Mouse (Mus musculus): ENCODE measurements around the gene Rpl12.

The Rpl12 gene

DNA sequence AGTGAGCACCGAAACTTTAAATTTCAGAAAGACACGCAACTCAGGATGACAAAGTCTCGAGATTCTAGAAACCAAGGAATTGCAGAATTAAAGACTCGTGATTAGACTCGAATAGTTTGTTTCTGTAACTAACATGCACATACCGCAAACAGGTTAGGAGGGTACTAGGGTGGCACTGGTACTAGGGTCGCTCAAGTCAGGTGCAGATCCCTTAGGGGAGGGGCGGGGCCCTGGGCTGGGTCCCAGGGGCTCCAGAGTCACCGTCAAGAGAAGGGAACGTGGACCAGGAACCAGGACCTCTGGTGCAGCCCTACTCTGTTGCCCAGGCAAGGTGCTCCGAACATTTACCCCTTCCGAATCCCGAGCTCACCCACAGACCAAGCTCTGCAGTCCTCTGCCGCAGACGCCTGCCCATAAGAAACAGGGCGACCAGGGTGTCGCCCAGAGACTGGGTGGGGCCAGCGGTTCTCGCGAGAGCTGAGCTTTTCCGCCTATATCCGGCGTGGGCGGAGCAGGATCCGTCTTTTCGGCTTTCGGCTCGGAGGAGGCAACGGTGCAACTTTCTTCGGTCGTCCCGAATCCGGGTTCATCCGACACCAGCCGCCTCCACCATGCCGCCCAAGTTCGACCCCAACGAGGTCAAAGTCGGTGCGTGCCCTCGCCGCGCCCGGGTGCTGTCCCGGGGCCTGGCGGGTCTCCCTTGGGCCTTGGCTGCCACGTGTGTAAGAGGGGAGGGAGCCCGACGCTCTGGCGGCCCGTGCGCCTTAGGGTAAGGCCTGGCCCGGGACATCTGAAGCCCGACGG lies at the start of gene Rpl12, which contains the start of gene Lrsam1:
Rpl12 (plus strand) TSS at position 368 of the 804 bp plus-strand sequence.
Lrsam1 (minus strand) TSS at position 423 of the 804 bp plus-strand sequence.
- DNase-seq, result peak; percentile 98

DNA sequence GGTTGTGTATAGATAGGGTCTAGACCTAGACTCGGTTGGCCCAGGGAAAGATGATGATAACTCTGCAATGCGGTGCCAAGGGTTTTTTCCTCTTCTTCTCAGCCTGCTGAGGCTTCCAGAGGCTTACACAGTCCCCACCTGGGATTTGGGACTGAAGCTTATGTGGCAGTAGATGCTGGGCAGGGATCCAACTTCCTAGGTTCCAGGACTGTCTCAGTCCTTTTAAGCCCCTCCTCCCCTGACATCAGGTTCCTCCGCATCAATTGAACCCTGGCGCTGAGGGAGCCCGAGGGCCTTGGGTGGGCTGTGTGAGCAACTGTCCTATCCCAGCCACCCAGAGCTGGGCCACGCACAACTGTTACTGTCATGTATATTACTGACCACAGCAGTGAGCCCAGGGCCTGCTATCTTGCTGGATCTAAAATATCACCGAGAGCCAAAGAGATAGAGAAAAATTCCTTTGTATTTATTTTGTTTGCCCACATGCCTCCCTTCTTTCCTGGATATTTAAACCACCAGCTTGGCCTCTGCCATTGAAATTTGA lies 49.6 kb upstream of the Rpl12 start:
- no peak for DNase-seq

DNA sequence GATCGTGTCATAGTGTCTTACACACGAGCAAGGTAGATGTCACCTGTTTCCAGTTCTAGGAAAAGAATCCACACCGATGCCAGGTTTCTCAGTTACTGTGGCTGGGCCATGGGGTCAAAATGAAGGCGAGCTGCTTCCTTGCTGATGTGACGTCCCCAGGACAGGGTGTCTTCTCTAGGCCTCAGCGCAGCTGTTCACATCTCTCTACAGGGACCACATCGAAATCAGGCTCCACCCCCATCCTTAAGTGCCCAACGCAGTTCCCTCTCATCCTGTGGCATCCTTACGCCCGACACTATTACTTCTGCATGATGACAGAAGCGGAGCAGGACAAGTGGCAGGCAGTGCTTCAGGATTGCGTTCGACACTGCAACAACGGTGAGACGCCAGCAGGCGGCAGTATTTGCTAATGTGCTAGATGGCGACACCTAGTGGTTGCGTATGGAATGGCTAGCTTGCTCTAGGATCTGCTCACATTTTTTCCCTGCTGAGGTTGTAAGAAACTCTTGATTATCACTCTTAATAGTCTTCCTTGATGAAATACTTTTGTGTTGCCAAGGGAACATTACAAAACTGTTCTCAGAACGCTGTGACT lies 49.1 kb upstream of the Rpl12 start:
- peak; percentile 88 to 89 for DNase-seq

DNA sequence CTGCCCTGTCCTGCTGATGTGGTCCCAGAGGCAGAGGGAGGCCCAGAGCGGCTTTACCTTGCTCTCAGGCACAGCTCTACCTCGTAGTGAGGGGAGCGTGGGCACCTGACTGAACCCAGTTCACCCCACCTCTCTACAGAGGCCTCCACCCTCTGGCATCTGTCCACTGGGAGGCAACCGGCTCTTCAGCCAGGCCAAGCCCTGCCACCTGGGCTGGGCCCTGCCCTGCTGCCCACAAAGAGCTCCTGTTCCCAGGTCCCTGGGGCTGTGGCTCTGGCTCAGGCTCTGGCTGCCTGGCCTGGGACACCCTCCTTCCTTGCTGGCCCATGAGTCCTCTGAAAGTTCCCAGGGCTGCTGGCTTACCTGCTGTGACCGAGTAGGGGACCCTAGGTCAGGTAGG lies 47.0 kb upstream of the Rpl12 start:
- no peak for DNase-seq

DNA sequence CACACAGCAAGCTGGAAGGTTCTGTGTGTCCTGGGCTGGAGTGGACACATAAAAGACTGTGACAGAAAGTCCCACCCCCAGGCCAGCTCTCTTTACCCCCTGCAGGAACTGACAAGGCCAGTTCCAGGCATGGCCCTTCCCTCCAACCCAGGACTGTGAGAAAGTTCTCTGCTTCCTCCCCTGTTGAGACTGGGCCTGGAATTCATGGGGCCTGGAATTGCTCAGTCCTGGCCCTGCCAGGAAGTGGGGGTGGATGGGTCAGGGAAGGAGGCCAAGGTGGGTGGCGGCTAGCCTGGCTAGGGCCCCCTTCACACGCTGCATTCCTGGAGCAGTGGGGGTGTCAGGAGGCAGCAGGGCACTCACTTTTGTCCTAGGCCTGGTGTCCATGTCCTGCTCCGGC lies 46.5 kb upstream of the Rpl12 start:
- DNase-seq, result no peak

DNA sequence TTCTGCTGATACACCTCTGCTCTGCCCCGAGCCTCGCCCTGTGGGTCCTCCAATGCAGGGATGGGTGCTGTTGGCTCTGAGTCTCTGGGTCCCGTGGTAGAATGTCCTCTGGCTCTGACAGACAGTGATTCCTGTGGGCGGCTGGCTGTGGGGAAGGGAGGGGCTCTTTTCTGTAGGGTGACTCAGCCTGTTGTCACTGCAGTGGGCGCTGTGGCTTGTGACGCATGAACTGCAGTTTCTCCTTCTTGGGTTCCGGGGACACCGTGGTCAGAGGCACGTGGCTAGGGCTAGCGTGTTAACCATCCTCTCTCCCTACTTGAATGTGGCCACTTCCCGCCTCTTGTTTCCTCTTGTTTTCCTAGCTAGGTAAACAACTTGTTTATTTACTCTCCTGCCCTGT lies 43.8 kb upstream of the Rpl12 start:
- peak; percentile 38 to 46 for DNase-seq

DNA sequence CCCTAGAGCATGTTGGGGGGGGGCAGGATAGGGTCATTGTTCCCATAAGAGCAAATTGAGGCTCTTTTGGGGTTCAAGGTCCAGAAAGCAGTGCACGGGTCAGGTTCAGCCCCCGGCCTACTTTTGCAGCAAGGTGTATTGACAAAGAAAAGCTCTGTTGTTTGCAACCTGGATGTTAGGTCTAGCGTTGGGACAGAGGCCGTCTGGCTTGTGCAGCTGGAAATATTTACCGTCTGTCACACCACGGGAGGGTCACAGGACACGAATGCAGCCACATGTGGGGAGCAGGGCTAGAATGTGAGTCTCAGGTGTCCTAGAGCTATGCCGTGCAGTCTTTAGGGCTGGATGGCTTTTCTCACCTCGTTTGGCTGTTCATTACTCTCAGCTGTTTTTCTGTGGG lies 43.0 kb upstream of the Rpl12 start:
- DNase-seq, result no peak

DNA sequence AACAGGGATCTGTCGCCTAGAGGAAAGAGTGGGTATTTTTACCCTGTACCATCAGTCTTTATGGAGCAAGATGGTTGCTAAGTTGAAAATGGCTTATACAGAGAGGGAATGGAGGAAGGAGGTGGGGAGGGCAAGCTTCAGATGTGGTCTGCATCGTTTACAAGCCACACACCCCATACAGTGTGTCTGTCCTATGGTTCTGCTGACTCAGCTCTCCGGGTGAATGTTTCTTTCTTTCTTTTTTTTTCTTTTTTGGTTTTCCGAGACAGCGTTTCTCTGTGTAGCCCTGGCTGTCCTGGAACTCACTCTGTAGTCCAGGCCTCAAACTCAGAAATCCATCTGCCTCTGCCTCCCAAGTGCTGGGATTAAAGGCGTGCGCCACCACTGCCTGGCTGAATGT lies 40.1 kb upstream of the Rpl12 start:
- no peak for DNase-seq

DNA sequence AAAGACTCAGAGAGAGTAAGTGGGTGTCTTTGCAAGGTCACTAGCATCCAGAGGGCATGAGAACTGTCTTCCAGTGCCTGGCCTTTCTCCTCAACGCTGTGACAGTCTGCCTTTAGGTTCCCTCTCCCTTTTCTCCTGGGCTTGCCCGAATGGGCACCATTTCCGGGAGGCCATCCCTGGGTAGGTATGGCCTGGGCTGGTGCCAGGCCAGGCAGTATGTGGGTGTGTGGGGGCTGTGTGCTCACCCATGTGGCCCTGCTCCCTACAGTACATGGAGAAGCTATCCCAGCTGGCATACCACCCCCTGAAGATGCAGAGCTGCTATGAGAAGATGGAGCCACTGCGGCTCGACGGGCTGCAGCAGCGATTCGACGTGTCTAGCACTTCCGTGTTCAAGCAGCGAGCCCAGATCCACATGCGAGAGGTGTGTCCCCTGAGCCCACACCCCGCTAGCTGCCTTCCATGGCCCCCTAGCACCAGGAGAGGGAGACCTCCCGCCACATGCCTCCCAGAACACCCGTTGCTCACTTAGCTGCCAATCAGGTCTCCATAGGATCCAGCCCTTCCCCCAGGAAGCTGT lies 39.5 kb upstream of the Rpl12 start:
- DNase-seq, result no peak

DNA sequence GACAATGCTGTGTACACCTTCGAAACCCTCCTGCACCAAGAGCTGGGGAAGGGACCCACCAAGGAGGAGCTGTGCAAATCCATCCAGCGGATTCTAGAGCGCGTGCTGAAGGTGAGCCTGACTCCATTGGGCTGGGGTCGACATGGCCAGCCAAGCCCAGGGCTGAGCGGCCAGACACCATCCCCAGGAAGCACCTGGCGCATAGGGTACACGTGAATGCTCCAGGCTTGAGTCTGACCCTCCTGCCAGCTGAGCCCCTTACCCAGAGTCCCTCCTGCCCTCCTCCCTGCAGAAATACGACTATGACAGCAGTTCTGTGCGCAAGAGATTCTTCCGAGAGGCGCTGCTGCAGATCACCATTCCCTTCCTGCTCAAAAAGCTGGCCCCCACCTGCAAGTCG lies 38.8 kb upstream of the Rpl12 start:
- no peak for DNase-seq

DNA sequence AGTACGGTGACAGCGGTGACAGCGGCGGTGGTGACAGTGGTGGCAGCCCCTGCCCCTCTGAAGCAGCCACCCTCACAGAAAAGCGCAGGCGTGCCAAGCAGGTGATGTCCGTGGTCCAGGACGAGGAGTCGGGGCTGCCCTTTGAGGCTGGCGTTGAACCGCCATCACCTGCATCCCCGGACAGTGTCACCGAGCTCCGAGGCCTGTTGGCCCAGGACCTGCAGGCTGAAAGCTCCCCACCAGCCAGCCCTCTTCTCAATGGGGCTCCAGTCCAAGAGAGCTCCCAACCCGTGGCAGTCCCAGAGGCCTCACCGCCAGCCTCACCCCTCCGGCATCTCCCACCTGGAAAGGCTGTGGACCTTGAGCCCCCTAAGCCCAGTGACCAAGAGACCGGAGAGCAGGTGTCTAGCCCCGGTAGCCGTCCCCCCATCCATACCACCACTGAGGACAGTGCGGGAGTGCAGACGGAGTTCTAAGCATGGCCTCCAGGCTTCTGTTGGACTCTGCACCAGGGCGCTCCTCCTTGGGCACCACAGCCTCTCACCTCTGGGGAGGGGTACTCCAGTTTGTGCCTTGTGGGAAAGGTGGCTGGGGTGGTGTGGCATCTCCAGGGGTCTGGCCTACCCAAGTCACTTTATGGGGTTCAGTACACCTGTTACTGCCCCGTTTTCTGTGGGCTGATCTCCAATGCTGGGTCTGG lies 37.7 kb upstream of the Rpl12 start:
- no peak for DNase-seq

DNA sequence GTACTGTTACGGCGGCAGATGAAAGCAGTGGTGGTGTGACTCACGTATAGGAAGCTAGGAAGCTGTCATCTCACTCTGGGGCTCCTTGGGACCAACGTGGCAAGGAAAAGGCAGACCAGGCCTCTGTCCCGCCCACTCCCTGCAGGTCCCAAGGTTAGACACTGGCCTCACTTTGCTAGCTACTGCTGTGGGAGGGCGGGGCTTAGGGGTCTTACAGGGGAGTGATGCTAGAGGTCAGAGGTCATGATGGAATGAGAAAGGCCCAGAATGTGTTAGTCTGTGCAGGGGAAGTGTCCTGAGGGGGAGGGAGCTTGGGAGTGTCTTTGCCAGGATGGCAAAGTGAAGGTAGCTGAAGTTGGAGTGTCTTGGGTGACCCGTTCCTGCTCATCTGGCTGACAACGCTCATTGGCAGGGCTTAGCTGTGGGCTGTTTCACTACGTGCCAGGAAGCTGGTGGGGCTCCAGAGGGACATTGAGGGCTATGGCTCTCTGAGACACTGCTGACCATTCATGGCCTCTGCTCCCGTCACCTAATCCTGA lies 37.0 kb upstream of the Rpl12 start:
- no peak for DNase-seq

DNA sequence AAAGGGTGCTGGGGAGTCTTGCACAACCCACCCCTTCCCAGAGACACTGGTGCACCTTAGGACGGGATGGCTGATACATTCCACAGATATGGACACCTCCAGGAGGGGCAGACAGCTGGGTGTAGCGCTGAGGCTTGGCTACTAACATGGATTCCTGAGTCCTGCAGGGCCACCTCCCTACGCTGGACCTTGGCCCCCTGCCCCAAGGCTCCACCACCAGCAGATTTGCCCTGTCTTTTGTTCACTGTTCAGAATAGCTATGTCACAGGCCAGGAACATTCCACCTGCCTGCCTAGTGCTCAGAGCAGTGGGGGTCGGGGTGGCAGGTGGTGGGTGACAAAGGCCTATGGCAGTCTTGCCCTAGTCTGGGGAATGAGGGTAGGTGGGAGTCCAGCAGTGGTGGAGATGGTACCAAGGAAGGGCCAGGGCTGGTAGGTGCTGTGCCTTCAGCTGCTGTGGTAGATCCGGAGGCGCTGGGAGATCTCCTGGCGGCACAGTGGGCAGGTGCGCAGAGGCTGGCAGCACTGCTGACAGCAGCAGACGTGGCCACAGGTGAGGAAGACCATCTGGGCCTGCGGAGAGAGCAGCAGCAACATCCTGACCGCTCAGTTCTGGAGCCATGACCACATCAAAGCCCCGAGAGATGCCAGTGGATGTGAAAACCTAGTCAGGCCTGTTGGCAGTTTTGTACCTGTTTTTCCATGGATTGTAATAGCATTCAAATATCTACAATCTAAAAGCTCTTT lies 34.9 kb upstream of the Rpl12 start:
- DNase-seq, result no peak

DNA sequence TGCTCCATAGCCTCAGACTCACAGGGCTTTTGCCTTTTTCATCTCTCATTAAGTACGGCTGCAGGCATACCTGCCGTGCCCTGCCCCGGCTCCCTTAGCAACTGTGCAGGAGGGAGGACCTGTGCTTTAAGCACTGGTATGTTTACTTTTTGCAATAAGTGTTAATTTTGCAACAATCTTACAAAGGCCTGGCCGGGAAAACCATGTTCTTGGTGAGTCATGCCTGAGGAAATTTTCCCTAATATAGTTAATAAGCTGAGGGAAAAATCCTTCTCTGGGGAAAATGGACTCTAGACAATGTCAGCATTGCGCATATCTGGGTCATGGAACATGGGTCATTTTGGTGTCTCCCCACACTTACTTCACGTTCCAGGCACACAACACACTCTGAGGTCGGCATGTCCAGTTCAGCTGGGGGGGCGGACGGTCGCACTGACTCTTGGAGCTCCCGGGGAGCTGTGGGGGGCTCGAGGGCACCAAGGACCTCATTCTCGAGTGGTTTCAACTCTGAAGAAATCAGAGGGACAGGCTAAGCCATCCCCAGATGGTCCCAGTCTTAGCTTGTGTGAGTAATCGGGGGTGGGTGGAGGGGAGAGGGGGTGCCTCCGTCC lies 33.6 kb upstream of the Rpl12 start:
- no peak for DNase-seq

DNA sequence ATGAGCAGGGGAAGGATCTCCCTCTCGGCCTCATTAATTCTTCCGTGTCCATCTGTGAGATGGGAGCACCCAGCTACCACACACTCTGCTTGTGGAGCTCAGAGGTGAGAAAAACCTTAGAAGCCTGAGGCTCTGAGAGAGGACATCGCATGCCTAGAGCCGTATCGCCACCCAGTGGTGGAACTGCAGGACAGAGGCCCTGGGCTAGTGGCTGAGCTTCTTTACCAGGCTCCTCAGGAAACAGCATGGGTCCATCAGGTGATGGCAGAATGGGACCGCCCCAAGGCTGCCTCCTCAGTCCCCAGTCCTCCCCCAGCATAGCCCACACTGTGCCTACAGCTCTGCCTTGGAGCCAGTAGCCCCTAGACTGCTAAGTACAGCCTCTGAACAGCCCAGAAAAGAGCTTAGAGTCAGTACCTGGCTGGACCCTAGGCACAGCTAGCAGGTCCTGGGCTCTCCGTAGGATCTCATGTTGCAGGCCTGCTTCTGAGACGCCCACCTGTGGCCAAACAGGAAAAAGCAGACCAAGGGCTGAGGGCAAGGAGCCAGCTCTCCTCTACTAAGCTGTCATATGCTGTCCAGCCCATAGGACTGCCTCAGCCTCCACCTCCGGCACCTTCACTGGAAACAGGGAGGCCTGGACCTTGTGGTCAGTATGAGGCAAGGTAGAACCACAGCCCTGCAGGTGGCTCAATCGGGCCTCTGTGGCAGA lies 33.0 kb upstream of the Rpl12 start:
- DNase-seq, result peak; percentile 54 to 55

DNA sequence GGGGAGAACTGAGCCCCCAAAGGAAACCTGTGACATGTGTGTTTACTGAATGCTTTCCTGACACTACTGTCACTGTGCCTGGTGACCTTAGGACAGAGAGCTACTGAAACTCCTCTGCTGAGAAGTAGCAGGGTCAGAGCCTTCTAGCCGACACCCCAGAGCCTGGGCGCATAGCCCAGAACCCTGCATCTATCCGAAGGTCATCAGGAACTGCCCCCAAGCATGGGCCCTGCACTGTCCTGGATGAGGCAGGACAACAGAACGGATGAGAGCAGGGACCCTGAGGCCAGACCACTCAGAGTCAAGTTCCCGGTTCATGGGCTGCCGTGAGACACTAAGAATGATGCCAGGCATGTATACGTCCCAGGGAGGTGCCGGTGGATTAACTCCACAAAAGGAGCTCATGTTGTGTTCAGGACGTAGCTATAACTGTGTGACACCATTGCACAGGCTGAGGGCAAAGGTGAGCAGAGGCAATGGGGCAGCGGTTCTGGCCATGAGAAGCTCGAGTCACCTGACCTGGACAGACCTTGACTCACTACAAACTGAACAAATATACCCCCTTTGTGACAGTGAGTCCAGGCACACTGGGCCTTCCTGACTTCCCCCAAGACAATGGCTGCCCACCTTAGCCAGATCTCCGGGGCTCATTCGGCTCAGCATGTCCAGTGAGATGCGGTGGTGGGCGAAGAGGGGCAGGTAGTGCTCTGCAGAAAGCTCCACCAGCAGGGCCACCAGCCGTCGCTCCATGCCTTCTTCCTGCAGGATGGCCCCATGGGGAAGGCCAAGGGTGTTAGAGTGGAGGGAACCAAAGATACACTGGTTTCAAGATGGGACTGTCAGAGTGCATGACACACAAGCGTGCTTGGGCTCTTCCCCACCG lies 32.2 kb upstream of the Rpl12 start:
- DNase-seq, result no peak

DNA sequence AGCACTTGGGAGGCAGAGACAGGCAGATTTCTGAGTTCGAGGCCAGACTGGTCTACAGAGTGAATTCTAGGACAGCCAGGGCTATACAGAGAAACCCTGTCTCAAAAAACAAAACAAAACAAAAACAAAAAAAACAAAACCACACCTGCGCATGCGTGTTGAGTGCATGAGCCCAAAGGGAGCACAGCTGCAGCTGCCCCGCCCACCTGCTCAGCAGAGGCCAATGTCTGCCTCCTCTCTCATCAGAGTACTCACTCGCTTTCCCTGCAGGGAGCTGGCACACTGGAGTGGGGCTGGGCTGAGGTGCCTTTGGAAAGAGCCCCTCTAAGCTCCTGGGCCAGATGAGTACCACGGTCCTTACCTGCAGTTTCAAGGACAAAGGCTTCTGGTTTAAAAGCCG lies 29.6 kb upstream of the Rpl12 start:
- no peak for DNase-seq

DNA sequence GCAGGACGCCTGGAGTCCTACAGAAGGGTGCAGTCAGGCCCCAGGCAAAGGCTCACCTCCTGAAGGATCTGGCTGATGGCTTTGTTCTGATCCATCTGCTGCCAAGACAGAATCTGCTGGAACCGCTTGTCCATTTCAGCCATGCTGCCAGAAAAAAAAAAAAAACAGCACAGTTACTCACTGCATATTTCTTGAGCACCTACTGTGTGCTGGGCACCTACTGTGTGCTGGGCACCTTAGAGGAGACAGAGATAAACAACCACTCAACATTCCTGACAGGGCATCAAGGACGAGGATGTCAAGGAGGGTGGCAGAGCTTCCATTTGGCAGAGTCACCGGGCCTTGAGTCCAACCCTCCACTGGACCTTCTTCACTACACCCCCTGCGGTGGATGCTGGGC lies 22.6 kb upstream of the Rpl12 start:
- no peak for DNase-seq

DNA sequence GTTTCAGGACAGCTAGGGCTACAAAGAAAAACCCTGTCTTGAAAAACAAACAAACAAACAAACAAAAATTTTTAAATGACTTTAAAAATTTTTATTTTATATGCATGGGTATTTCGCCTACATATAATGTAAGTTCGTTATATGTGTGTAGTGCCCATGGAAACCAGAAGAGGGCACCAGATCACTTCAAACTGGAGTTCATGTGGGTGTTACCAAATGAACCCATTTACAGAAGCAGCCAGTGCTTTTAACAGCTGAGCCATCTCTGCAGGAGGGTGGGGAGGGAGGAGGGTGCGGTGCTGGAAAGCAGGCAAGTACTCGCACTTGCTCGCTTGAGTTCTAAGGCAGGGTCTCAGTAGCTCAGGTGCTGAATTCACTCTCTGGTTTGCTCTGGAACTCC lies 21.9 kb upstream of the Rpl12 start:
- DNase-seq, result peak; percentile 69 to 76

DNA sequence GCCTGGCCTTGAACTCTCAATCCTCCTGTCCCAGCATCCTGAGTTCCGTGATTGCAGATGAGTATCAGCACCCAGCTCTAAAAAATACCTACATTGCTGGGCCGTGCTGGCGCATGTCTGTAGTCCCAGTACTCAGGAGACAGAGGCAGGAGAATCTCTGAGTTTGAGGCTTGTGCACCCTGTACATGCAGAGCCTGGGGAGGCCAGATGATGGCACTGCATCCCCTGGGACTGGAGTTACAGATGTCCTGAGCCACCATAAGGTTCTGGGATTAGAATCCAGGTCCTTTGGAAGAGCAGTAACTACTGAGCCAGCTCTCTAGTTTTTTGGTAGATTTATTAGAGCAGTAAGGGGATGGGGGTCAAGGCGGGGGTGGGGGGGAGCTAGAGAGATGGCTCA lies 20.9 kb upstream of the Rpl12 start:
- no peak for DNase-seq
